Mouse (Mus musculus) kidney, embryonic 14.5 days (tissue): Measurements from ENCODE around the gene Atxn1. TPM values are rescaled to one million over a fixed set of nuclear protein-coding genes. Genes with fewer than 3 reads are reported as not detected.

Experiments
- ATAC-seq: fragments of 200-750 bp; cut with Nextera tagmentation; 2 replicates; pipeline ENCODE4 v1.8.0; 2017; ENCODE audit warnings: moderate number of reproducible peaks, mild to moderate bottlenecking, moderate TSS enrichment, moderate library complexity; ENCODE audit not compliant: low FRiP score, low TSS enrichment
- H3K27ac ChIP-seq: fragments of 300-500 bp; sonication (generic); 2 replicates; pipeline ENCODE4 v1.5.1; 2014; ENCODE audit warnings: low read depth, mild to moderate bottlenecking, low read length, moderate library complexity, mixed read lengths
- H3K27me3 ChIP-seq: fragments of 300-500 bp; sonication (generic); 2 replicates; pipeline ENCODE4 v1.6.1; 2014; ENCODE audit warnings: mild to moderate bottlenecking, low read length; ENCODE audit not compliant: control insufficient read depth, insufficient read depth
- H3K36me3 ChIP-seq: fragments of 300-500 bp; sonication (generic); 2 replicates; pipeline ENCODE4 v1.6.1; 2014; ENCODE audit warnings: low read length, mixed read lengths; ENCODE audit not compliant: control insufficient read depth, insufficient read depth
- H3K4me1 ChIP-seq: fragments of 300-500 bp; sonication (generic); 2 replicates; pipeline ENCODE4 v1.6.1; 2014; ENCODE audit warnings: low read length, mixed read lengths; ENCODE audit not compliant: control insufficient read depth, insufficient read depth
- H3K4me2 ChIP-seq: fragments of 300-500 bp; sonication (generic); replicated peaks from 2 replicates; pipeline ENCODE4 v1.6.1; 2014; ENCODE audit warnings: low read depth, mild to moderate bottlenecking, low read length
- H3K4me3 ChIP-seq: fragments of 300-500 bp; sonication (generic); 2 replicates; pipeline ENCODE4 v1.5.1; 2014; ENCODE audit warnings: mild to moderate bottlenecking, low read length
- H3K9ac ChIP-seq: fragments of 300-500 bp; sonication (generic); 2 replicates; pipeline ENCODE4 v1.6.1; 2014; ENCODE audit warnings: low read depth, mild to moderate bottlenecking, low read length, moderate library complexity
- H3K9me3 ChIP-seq: fragments of 300-500 bp; sonication (generic); 2 replicates; pipeline ENCODE4 v1.6.1; 2016; ENCODE audit warnings: low read length; ENCODE audit not compliant: control insufficient read depth
- WGBS: fragments of 180-500 bp; shearing (Covaris S2); extraction: QIAGEN DNeasy Blood & Tissue Kit; methylation state at CpG from one replicate; pipeline ENCODE4 v1.1.7; 2014; 5-methylcytosine and 5-hydroxymethylcytosine counted together
- polyA plus RNA-seq: library from polyadenylated mRNA; unstranded; fragments of >200 nt; fragmentation: Nextera tagmentation; extraction: Ambion mirVana; gene quantifications from 2 replicates; pipeline ENCODE4 v1.2.1, GENCODE M21; 2014

Atxn1 gene
- polyA plus RNA-seq, 1 experiment from 2014 or later, result 4.0 TPM

GRCm38 (mm10) chr13:45872041-45872746 is 92.6 kb downstream of the Atxn1 start:
- Histone ChIP-seq H3K9me3 (no peaks in the 10 kb centered on the region), H3K27ac (no peak overlapping the region; the same call in 1 of the 2 replicates), H3K4me1 (peaks cover 5% of the 10 kb centered on the region; the same call in 1 of the 2 replicates), H3K4me3 (no peak overlapping the region), H3K9ac (no peak overlapping the region), H3K36me3 (no peaks in the 10 kb centered on the region), H3K4me2 (no peak overlapping the region; the same call in 1 of the 2 replicates), H3K27me3 (no peaks in the 10 kb centered on the region)
- 54% methylated on average over 14 of the region's 14 CpGs for WGBS
- ATAC-seq, result no peak

- no peak overlapping the region for H3K27ac ChIP-seq
- H3K27me3 ChIP-seq, result no peaks in the 10 kb centered on the region
- no peaks in the 10 kb centered on the region for H3K9me3 ChIP-seq
- ATAC-seq, result peak; percentile 32; the same call in 1 of the 2 replicates
- 24% methylated on average over 7 of the region's 7 CpGs for WGBS
- no peaks in the 10 kb centered on the region for H3K36me3 ChIP-seq
- no peak overlapping the region; the same call in 1 of the 2 replicates for H3K4me2 ChIP-seq
- H3K9ac ChIP-seq, result no peak overlapping the region
- H3K4me1 ChIP-seq, result peaks cover 5% of the 10 kb centered on the region; the same call in 1 of the 2 replicates
- no peak overlapping the region for H3K4me3 ChIP-seq
Measured at GRCm38 (mm10) chr13:45871554-45871953, 93.3 kb downstream of the Atxn1 start.

GRCm38 (mm10) chr13:45868886-45869285 is 95.9 kb downstream of the Atxn1 start:
- no peak overlapping the region for H3K27ac ChIP-seq
- H3K36me3 ChIP-seq, result no peaks in the 10 kb centered on the region
- no peak overlapping the region for H3K4me3 ChIP-seq
- ATAC-seq, result no peak
- H3K4me2 ChIP-seq, result no peak overlapping the region
- no peaks in the 10 kb centered on the region for H3K9me3 ChIP-seq
- H3K9ac ChIP-seq, result no peak overlapping the region
- 66% methylated on average over 8 of the region's 8 CpGs for WGBS
- peaks cover 5% of the 10 kb centered on the region; the same call in 1 of the 2 replicates for H3K4me1 ChIP-seq
- no peaks in the 10 kb centered on the region for H3K27me3 ChIP-seq

- WGBS, result 70% methylated on average over 14 of the region's 14 CpGs
- peaks cover 2% of the 10 kb centered on the region; the same call in 1 of the 2 replicates for H3K4me1 ChIP-seq
- H3K36me3 ChIP-seq, result no peaks in the 10 kb centered on the region
- no peak overlapping the region for H3K4me2 ChIP-seq
- H3K9me3 ChIP-seq, result no peaks in the 10 kb centered on the region
- ATAC-seq, result no peak
- H3K9ac ChIP-seq, result no peak overlapping the region
- no peak overlapping the region for H3K4me3 ChIP-seq
- no peak overlapping the region for H3K27ac ChIP-seq
- H3K27me3 ChIP-seq, result no peaks in the 10 kb centered on the region
Measured at GRCm38 (mm10) chr13:45867273-45867672, 97.5 kb downstream of the Atxn1 start.

- no peak for ATAC-seq
- Histone ChIP-seq H3K27me3 (no peaks in the 10 kb centered on the region), H3K4me1 (0 out of 2 replicates have a peak, but pooled peaks cover 2% of the 10 kb centered on the region), H3K4me3 (no peak overlapping the region), H3K27ac (no peak overlapping the region), H3K9ac (no peak overlapping the region), H3K9me3 (no peaks in the 10 kb centered on the region), H3K36me3 (no peaks in the 10 kb centered on the region), H3K4me2 (no peak overlapping the region)
- 90% methylated on average over 8 of the region's 8 CpGs for WGBS
Measured at GRCm38 (mm10) chr13:45866615-45867245, 98.1 kb downstream of the Atxn1 start.

- Histone ChIP-seq H3K4me3 (no peak overlapping the region), H3K9ac (no peak overlapping the region), H3K27ac (no peak overlapping the region), H3K4me1 (0 out of 2 replicates have a peak, but pooled peaks cover 2% of the 10 kb centered on the region), H3K4me2 (no peak overlapping the region), H3K9me3 (no peaks in the 10 kb centered on the region), H3K27me3 (no peaks in the 10 kb centered on the region), H3K36me3 (no peaks in the 10 kb centered on the region)
- WGBS, result 94% methylated on average over 10 of the region's 10 CpGs
- ATAC-seq, result no peak
Measured at GRCm38 (mm10) chr13:45865620-45866019, 99.2 kb downstream of the Atxn1 start.

GRCm38 (mm10) chr13:45863779-45864178 is 101.0 kb downstream of the Atxn1 start:
- WGBS, result 89% methylated on average over 8 of the region's 8 CpGs

GRCm38 (mm10) chr13:45861885-45862605 is 102.8 kb downstream of the Atxn1 start:
- no peak overlapping the region for H3K4me3 ChIP-seq
- 45% methylated on average over 13 of the region's 13 CpGs for WGBS
- no peak overlapping the region for H3K4me2 ChIP-seq
- no peak for ATAC-seq
- H3K9me3 ChIP-seq, result no peaks in the 10 kb centered on the region
- 0 out of 2 replicates have a peak, but pooled peaks cover 2% of the 10 kb centered on the region for H3K4me1 ChIP-seq
- no peaks in the 10 kb centered on the region for H3K36me3 ChIP-seq
- no peak overlapping the region for H3K27ac ChIP-seq
- no peaks in the 10 kb centered on the region for H3K27me3 ChIP-seq
- no peak overlapping the region for H3K9ac ChIP-seq

More at GRCm38 (mm10) chr13:45863779-45864178, 101.0 kb downstream of the Atxn1 start:
- 0 out of 2 replicates have a peak, but pooled peaks cover 2% of the 10 kb centered on the region for H3K4me1 ChIP-seq
- H3K9ac ChIP-seq, result no peak overlapping the region
- no peak for ATAC-seq
- H3K27me3 ChIP-seq, result no peaks in the 10 kb centered on the region
- no peak overlapping the region for H3K27ac ChIP-seq
- no peaks in the 10 kb centered on the region for H3K36me3 ChIP-seq
- no peak overlapping the region for H3K4me2 ChIP-seq
- no peak overlapping the region for H3K4me3 ChIP-seq
- no peaks in the 10 kb centered on the region for H3K9me3 ChIP-seq
